Mouse (Mus musculus): ENCODE measurements around the gene Elmo1. TPM values are rescaled to one million over a fixed set of nuclear protein-coding genes. Genes with fewer than 3 reads are reported as not detected.

The Elmo1 gene
- total RNA-seq, 2 experiments from 2014 or later = 61.7 to 75.4 TPM

GRCm38 (mm10) chr13:20472301-20472831 lies 382.0 kb downstream of the Elmo1 start:
- DNase-seq (ENCODE audit: low spot score in 2 of 2) = peak; percentile 36 to 44
- intact Hi-C loops (cut with DNase I) = loop anchor here (2.0 to 10.0 kb wide), 5 partner anchors 66 to 560 kb away; no protein-coding TSS in a partner anchor

GRCm38 (mm10) chr13:20472891-20473539 lies 382.6 kb downstream of the Elmo1 start:
- peak; percentile 60 to 67 for DNase-seq (ENCODE audit: low spot score in 2 of 2)
- intact Hi-C loops (cut with DNase I) = loop anchor here (2.0 to 10.0 kb wide), 5 partner anchors 66 to 559 kb away; no protein-coding TSS in a partner anchor

GRCm38 (mm10) chr13:20473641-20474078 lies 383.3 kb downstream of the Elmo1 start:
- intact Hi-C loops (cut with DNase I) = loop anchor here (2.0 to 10.0 kb wide), 5 partner anchors 65 to 559 kb away; no protein-coding TSS in a partner anchor
- peak; percentile 14 to 22 for DNase-seq (ENCODE audit: low spot score in 2 of 2)

- intact Hi-C loops (cut with DNase I) = loop anchor here (5.0 to 10.0 kb wide), 3 partner anchors 117 to 558 kb away; no protein-coding TSS in a partner anchor
- DNase-seq (ENCODE audit: low spot score in 2 of 2) = peak in 1 of 2 experiments; percentile 11
Measured at GRCm38 (mm10) chr13:20474600-20474999, 384.2 kb downstream of the Elmo1 start.

- intact Hi-C loops (cut with DNase I) = no loop called here
- DNase-seq (ENCODE audit: low spot score in 2 of 2) = no peak
Measured at GRCm38 (mm10) chr13:20481805-20482204, 391.4 kb downstream of the Elmo1 start.

- intact Hi-C loops (cut with DNase I) = no loop called here
- DNase-seq (ENCODE audit: low spot score in 2 of 2) = no peak
Measured at GRCm38 (mm10) chr13:20489110-20489509, 398.7 kb downstream of the Elmo1 start.

- intact Hi-C loops (cut with DNase I) = loop anchor here (5.0 kb wide), 1 partner anchor 47 kb away; no protein-coding TSS in a partner anchor
- DNase-seq (ENCODE audit: low spot score in 2 of 2) = no peak
Measured at GRCm38 (mm10) chr13:20489698-20490417, 399.5 kb downstream of the Elmo1 start.

- DNase-seq (ENCODE audit: low spot score in 2 of 2) = no peak
Measured at GRCm38 (mm10) chr13:20490860-20491594, 400.6 kb downstream of the Elmo1 start.

GRCm38 (mm10) chr13:20491666-20492065 lies 401.3 kb downstream of the Elmo1 start:
- intact Hi-C loops (cut with DNase I) = loop anchor here (5.0 kb wide), 1 partner anchor 46 kb away; no protein-coding TSS in a partner anchor

More at GRCm38 (mm10) chr13:20490860-20491594, 400.6 kb downstream of the Elmo1 start:
- intact Hi-C loops (cut with DNase I) = loop anchor here (5.0 kb wide), 1 partner anchor 46 kb away; no protein-coding TSS in a partner anchor

GRCm38 (mm10) chr13:20494047-20494739 lies 403.8 kb downstream of the Elmo1 start:
- intact Hi-C loops (cut with DNase I) = loop anchor here (5.0 kb wide), 1 partner anchor 43 kb away; no protein-coding TSS in a partner anchor
- peak in 1 of 2 experiments; percentile 24 for DNase-seq (ENCODE audit: low spot score in 2 of 2)

More at GRCm38 (mm10) chr13:20491666-20492065, 401.3 kb downstream of the Elmo1 start:
- DNase-seq (ENCODE audit: low spot score in 2 of 2) = no peak

GRCm38 (mm10) chr13:20501923-20502322 lies 411.5 kb downstream of the Elmo1 start:
- DNase-seq (ENCODE audit: low spot score in 2 of 2) = no peak
- intact Hi-C loops (cut with DNase I) = no loop called here

GRCm38 (mm10) chr13:20503371-20503770 lies 413.0 kb downstream of the Elmo1 start:
- DNase-seq (ENCODE audit: low spot score in 2 of 2) = no peak
- intact Hi-C loops (cut with DNase I) = no loop called here

- no peak for DNase-seq (ENCODE audit: low spot score in 2 of 2)
- intact Hi-C loops (cut with DNase I) = no loop called here
Measured at GRCm38 (mm10) chr13:20507381-20508129, 417.2 kb downstream of the Elmo1 start.

GRCm38 (mm10) chr13:20511026-20511425 lies 420.6 kb downstream of the Elmo1 start:
- DNase-seq (ENCODE audit: low spot score in 2 of 2) = no peak
- intact Hi-C loops (cut with DNase I) = no loop called here

- peak in 1 of 2 experiments; percentile 28 for DNase-seq (ENCODE audit: low spot score in 2 of 2)
- intact Hi-C loops (cut with DNase I) = no loop called here
Measured at GRCm38 (mm10) chr13:20512317-20513240, 422.2 kb downstream of the Elmo1 start.

- intact Hi-C loops (cut with DNase I) = no loop called here
- no peak for DNase-seq (ENCODE audit: low spot score in 2 of 2)
Measured at GRCm38 (mm10) chr13:20514721-20515120, 424.3 kb downstream of the Elmo1 start.

GRCm38 (mm10) chr13:20516096-20516495 lies 425.7 kb downstream of the Elmo1 start:
- intact Hi-C loops (cut with DNase I) = no loop called here
- no peak for DNase-seq (ENCODE audit: low spot score in 2 of 2)
